Mouse (Mus musculus): ENCODE results near the gene Jak2. TPM values are rescaled to one million over a fixed set of nuclear protein-coding genes. Genes with fewer than 3 reads are reported as not detected.
A peak's percentile ranks its signal among the peaks of the same experiment; 100 is the strongest.

Jak2 gene
- polyA plus RNA-seq, 1 experiment from 2014 or later: 5.9 TPM

DNA sequence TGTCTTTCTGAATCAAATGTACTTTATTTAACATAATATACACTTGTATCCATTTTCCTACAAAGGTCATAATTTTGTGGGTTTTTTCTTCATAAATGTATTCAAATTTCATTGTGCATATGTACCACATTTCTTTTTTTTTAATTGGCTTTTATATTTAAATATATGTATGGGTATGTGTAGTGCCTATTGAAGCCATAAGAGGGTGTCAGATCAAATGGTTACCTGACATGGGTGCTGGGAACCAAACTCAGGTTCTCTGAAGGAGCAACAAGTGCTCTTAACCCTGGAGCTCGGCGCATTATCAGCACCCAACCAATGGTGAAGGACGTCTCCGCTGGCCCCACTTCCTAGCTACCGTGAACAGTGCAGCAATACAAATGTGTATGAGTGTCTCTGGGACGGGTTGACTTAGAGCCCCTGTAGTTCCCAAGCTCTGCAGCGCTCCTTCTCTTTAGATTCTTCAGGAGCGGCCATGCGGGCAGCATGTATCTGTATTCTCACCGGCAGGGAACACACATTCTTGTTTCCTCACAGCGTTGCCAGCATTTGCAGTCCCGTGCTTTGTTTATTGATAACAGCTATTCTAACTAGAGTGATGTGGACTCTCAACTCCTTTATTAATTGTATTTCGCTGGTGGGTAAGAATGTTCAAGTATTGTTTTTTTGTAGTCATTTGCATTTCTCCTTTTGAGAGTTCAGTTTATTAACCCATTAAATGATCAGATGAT, 75.4 kb downstream of the Jak2 start:
- H3K27me3 ChIP-seq (ENCODE audit: control insufficient read depth, insufficient read depth, low read depth, low read length): 0 out of 2 replicates have a peak, but pooled peaks cover 2% of the 10 kb centered on the region
- no peaks in the 10 kb centered on the region for H3K36me3 ChIP-seq (ENCODE audit: control insufficient read depth, insufficient read depth)
- no peaks in the 10 kb centered on the region for H3K9me3 ChIP-seq (replicated peaks; ENCODE audit: control insufficient read depth, low read length)
- no peak overlapping the region for H3K27ac ChIP-seq (ENCODE audit: low read length)
- no peak overlapping the region for H3K4me3 ChIP-seq (ENCODE audit: low read depth, low read length)
- ATAC-seq (ENCODE audit: low read depth): no peak
- peaks cover 9% of the 10 kb centered on the region for H3K4me1 ChIP-seq (ENCODE audit: control insufficient read depth, low read depth, low read length)
- no peak overlapping the region for H3K4me2 ChIP-seq (ENCODE audit: low read depth, low read length)
- 78% methylated on average over 13 of the region's 13 CpGs for WGBS (ENCODE audit: insufficient replicate concordance)
- H3K9ac ChIP-seq (ENCODE audit: low read depth, low read length): no peak overlapping the region

DNA sequence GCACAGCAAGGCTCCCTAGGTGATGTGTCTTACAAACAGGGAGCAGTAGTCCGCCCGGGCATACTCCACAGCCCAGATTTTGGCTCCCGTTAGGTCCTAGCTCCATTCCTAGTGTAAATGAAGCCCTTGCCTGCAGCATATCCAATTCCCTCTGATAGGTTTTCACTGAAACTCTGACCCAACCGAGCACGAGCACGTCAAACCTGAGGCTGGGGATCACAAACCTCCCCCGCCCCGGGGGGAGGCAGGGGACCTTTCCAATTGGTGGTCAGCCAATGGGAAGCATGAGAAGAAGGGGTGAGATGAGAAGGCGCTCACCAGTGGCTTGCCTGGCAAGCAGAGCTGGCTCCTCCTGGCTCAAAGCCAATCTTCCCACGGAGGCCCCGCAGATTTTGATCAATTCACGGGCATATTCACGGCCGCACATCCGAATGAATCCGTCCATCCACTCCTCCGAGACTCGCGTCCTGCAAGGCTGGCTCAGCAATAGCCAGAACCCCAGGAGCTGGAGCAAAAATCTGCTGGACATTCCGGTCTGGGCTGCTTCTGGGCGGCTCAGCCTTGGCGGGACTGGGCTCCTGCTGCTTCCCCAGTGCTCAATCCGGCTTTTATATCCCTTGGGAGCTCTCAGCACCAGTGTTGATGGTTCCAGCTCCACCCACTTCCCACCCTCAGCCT, 82.6 kb downstream of the Jak2 start, which contains the start of gene Rln1:
TSS of gene Rln1 (minus strand) at position 603 of the 678 bp plus-strand sequence.
- H3K9ac ChIP-seq (ENCODE audit: low read depth, low read length): no peak within 1 kb of the TSS; the same call in 1 of the 2 replicates
- H3K27me3 ChIP-seq (ENCODE audit: control insufficient read depth, insufficient read depth, low read depth, low read length): peaks cover 25% of the 10 kb centered on the region
- no peak within 1 kb of the TSS for H3K27ac ChIP-seq (ENCODE audit: low read length)
- peak within 1 kb of the TSS; percentile 16 for H3K4me3 ChIP-seq (ENCODE audit: low read depth, low read length)
- H3K36me3 ChIP-seq (ENCODE audit: control insufficient read depth, insufficient read depth): no peaks in the 10 kb centered on the region
- 10% methylated on average over 23 of the region's 23 CpGs for WGBS (ENCODE audit: insufficient replicate concordance)
- no peaks in the 10 kb centered on the region for H3K4me1 ChIP-seq (ENCODE audit: control insufficient read depth, low read depth, low read length)
- ATAC-seq (ENCODE audit: low read depth): no peak
- peak within 1 kb of the TSS; percentile 44 for H3K4me2 ChIP-seq (ENCODE audit: low read depth, low read length)
- H3K9me3 ChIP-seq (replicated peaks; ENCODE audit: control insufficient read depth, low read length): no peaks in the 10 kb centered on the region

DNA sequence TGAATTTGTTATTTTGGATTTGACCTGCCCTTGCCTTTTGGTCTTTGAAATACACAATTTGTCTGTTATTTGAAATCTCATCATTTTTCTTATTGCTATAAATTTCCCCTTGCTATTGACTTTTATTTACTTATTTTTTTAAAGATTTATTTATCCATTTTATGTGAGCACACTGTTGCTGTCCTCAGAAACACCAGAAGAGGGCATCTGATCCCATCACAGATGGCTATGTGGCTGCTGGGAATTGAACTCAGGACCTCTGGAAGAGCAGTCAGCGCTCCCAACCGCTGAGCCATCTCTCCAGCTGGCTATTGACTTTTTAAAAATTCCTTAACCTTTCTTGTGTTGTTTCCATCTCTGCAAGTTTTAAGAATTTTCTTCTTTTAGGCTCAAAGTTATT, 85.0 kb downstream of the Jak2 start:
- H3K4me2 ChIP-seq (ENCODE audit: low read depth, low read length): no peak overlapping the region
- no peak for ATAC-seq (ENCODE audit: low read depth)
- H3K27me3 ChIP-seq (ENCODE audit: control insufficient read depth, insufficient read depth, low read depth, low read length): peaks cover 25% of the 10 kb centered on the region
- no peak overlapping the region for H3K4me3 ChIP-seq (ENCODE audit: low read depth, low read length)
- no peak overlapping the region for H3K27ac ChIP-seq (ENCODE audit: low read length)
- 86% methylated on average over 2 of the region's 2 CpGs for WGBS (ENCODE audit: insufficient replicate concordance)
- H3K9me3 ChIP-seq (replicated peaks; ENCODE audit: control insufficient read depth, low read length): no peaks in the 10 kb centered on the region
- H3K36me3 ChIP-seq (ENCODE audit: control insufficient read depth, insufficient read depth): no peaks in the 10 kb centered on the region
- H3K9ac ChIP-seq (ENCODE audit: low read depth, low read length): no peak overlapping the region
- H3K4me1 ChIP-seq (ENCODE audit: control insufficient read depth, low read depth, low read length): no peaks in the 10 kb centered on the region

DNA sequence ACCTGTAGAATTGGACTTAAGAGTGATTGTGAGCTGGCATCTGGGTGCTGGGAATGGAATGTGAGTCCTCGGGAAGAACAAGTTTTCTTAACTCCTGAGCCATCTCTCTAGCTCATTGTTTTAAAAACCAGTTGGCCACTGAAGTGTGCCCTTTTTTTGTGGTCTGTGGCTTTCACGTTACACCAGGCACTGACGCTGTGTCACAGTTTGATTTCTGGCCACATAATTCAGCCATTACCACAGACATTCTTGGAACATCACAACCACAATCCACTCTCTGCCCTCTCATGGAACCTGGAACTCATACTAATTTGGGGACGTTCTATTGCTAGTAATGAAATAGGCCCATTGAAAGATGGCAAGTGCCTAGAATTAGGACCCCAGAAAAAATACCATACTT, 89.4 kb downstream of the Jak2 start:
- no peak for ATAC-seq (ENCODE audit: low read depth)
- Histone ChIP-seq H3K27ac (ENCODE audit: low read length) (no peak overlapping the region), H3K4me1 (ENCODE audit: control insufficient read depth, low read depth, low read length) (no peaks in the 10 kb centered on the region), H3K4me3 (ENCODE audit: low read depth, low read length) (no peak overlapping the region), H3K9ac (ENCODE audit: low read depth, low read length) (no peak overlapping the region), H3K36me3 (ENCODE audit: control insufficient read depth, insufficient read depth) (no peaks in the 10 kb centered on the region), H3K27me3 (ENCODE audit: control insufficient read depth, insufficient read depth, low read depth, low read length) (no peaks in the 10 kb centered on the region), H3K9me3 (replicated peaks; ENCODE audit: control insufficient read depth, low read length) (no peaks in the 10 kb centered on the region), H3K4me2 (ENCODE audit: low read depth, low read length) (no peak overlapping the region)
- 42% methylated on average over 4 of the region's 4 CpGs for WGBS (ENCODE audit: insufficient replicate concordance)

DNA sequence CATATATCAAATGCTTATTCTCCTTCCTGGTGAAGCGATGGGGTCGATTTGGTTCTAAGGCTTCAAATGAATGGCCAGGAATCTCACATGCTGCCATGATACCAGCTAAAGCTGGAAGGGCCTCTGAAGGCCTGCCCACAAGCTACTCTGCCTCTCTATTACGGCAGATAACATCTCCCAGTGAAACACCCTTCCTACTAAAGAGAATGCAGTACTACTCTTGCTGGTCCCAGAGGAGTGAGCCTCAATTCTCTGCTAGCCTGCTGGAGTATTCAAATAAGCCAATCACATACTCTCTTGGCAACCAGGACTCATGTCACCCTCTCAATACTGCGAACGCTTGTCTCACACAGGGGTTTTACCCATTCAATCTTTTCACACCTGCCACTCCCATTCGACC, 90.7 kb downstream of the Jak2 start:
- Histone ChIP-seq H3K36me3 (ENCODE audit: control insufficient read depth, insufficient read depth) (no peaks in the 10 kb centered on the region), H3K9me3 (replicated peaks; ENCODE audit: control insufficient read depth, low read length) (no peaks in the 10 kb centered on the region), H3K4me3 (ENCODE audit: low read depth, low read length) (no peak overlapping the region), H3K9ac (ENCODE audit: low read depth, low read length) (no peak overlapping the region), H3K4me1 (ENCODE audit: control insufficient read depth, low read depth, low read length) (no peaks in the 10 kb centered on the region), H3K4me2 (ENCODE audit: low read depth, low read length) (no peak overlapping the region), H3K27ac (ENCODE audit: low read length) (no peak overlapping the region), H3K27me3 (ENCODE audit: control insufficient read depth, insufficient read depth, low read depth, low read length) (no peaks in the 10 kb centered on the region)
- 64% methylated on average over 6 of the region's 6 CpGs for WGBS (ENCODE audit: insufficient replicate concordance)
- ATAC-seq (ENCODE audit: low read depth): no peak

DNA sequence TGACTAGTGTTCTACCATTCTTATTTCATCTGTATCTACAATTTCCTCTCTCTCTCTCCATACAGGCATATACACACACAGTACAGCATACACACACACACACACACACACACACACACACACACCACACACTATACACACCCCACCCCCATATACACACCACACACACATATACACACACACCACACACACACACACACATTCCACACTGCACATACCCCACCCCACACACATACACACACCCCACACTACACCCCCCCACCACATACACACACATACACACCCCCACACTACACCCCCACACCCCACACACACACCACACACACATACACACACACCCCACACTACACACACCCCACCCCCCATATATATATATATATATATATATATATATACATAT, 93.2 kb downstream of the Jak2 start:
- H3K36me3 ChIP-seq (ENCODE audit: control insufficient read depth, insufficient read depth): no peaks in the 10 kb centered on the region
- H3K9ac ChIP-seq (ENCODE audit: low read depth, low read length): no peak overlapping the region
- no peak overlapping the region for H3K4me3 ChIP-seq (ENCODE audit: low read depth, low read length)
- no peak overlapping the region for H3K4me2 ChIP-seq (ENCODE audit: low read depth, low read length)
- no peaks in the 10 kb centered on the region for H3K4me1 ChIP-seq (ENCODE audit: control insufficient read depth, low read depth, low read length)
- no peak for ATAC-seq (ENCODE audit: low read depth)
- no peak overlapping the region for H3K27ac ChIP-seq (ENCODE audit: low read length)
- H3K9me3 ChIP-seq (replicated peaks; ENCODE audit: control insufficient read depth, low read length): no peaks in the 10 kb centered on the region
- H3K27me3 ChIP-seq (ENCODE audit: control insufficient read depth, insufficient read depth, low read depth, low read length): no peaks in the 10 kb centered on the region

DNA sequence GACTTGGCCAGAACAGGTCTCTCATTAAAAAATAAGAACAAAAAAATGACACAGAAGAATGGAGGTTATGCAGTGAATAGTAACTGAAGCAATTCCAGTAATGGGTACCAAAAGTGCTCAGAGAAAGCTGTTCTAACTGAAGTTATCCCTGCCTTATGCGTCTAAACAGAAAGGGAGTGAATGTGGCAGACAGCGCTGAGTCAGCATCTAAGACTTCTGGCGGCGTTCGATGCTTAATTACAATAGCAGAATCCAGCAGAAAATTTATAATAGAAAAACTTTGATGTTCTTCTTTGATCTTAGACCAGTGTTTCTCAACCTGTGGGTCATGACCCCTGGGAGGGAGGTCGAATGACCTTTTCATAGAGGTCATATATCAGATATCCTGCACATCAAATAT, 94.0 kb downstream of the Jak2 start:
- Histone ChIP-seq H3K4me2 (ENCODE audit: low read depth, low read length) (no peak overlapping the region), H3K4me3 (ENCODE audit: low read depth, low read length) (no peak overlapping the region), H3K9ac (ENCODE audit: low read depth, low read length) (no peak overlapping the region), H3K4me1 (ENCODE audit: control insufficient read depth, low read depth, low read length) (no peaks in the 10 kb centered on the region), H3K9me3 (replicated peaks; ENCODE audit: control insufficient read depth, low read length) (no peaks in the 10 kb centered on the region), H3K36me3 (ENCODE audit: control insufficient read depth, insufficient read depth) (no peaks in the 10 kb centered on the region), H3K27ac (ENCODE audit: low read length) (no peak overlapping the region), H3K27me3 (ENCODE audit: control insufficient read depth, insufficient read depth, low read depth, low read length) (no peaks in the 10 kb centered on the region)
- ATAC-seq (ENCODE audit: low read depth): no peak
- 69% methylated on average over 6 of the region's 6 CpGs for WGBS (ENCODE audit: insufficient replicate concordance)

DNA sequence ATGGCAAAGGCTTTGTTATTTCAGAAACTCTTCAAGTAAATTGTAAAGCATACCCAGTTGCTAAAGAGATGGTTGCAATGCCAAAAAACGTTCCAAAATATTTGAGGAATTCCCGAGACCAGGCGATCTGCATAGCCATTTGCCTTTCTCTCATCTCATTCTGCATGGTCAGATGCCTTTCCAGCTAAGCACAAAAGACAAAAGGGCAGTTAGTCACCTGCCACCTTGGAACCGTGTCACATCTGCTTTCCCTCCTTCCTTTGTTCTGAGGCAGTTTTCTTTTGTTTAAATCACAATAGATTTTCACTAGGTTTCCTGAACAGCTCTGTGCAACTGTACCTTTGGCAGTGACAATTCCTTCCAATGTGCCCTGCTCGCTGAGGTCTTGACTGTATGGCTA, 99.4 kb downstream of the Jak2 start:
- 65% methylated on average over 5 of the region's 5 CpGs for WGBS (ENCODE audit: insufficient replicate concordance)
- Histone ChIP-seq H3K27ac (ENCODE audit: low read length) (no peak overlapping the region), H3K4me3 (ENCODE audit: low read depth, low read length) (no peak overlapping the region)

More for the DNA sequence above, 99.4 kb downstream of the Jak2 start:
- Histone ChIP-seq H3K4me2 (ENCODE audit: low read depth, low read length) (no peak overlapping the region), H3K9ac (ENCODE audit: low read depth, low read length) (no peak overlapping the region), H3K27me3 (ENCODE audit: control insufficient read depth, insufficient read depth, low read depth, low read length) (no peaks in the 10 kb centered on the region), H3K9me3 (replicated peaks; ENCODE audit: control insufficient read depth, low read length) (no peaks in the 10 kb centered on the region), H3K4me1 (ENCODE audit: control insufficient read depth, low read depth, low read length) (peaks cover 3% of the 10 kb centered on the region), H3K36me3 (ENCODE audit: control insufficient read depth, insufficient read depth) (no peaks in the 10 kb centered on the region)
- no peak for ATAC-seq (ENCODE audit: low read depth)

All from liver, embryonic 16.5 days (tissue).